Mouse (Mus musculus): ENCODE measurements at regions not wholly inside any gene's neighbourhood (a gene's known extent, or its start where the extent isn't known, plus 50 kb on each side); places are given as distances from the start of the nearest gene placed in this dataset.
A peak's percentile ranks its signal among the peaks of the same experiment; 100 is the strongest.

DNA sequence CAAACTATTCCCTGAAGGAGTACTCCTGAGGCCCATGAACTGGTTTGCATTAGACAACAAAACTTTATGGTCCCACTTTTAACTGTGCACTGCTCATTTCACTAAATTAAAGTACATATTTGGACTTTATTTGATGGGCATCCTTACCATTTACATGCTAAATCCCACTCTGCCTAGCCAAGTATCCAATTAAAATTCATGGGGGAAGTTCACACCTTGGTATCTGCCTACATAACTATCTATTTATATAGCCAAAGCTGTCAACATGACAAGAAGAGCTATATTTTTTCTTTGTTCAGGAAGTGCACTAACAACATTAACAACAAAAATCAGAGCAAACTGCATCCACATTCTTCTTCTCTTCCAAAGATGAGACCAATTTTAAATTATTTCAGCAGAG lies 317.7 kb upstream of the Nwd2 start:
- Histone ChIP-seq H3K9ac (no peak overlapping the region), H3K27ac (no peak overlapping the region), H3K36me3 (no peaks in the 10 kb centered on the region), H3K4me2 (replicated peaks) (no peak overlapping the region), H3K27me3 (replicated peaks) (no peaks in the 10 kb centered on the region), H3K4me3 (no peak overlapping the region), H3K4me1 (no peaks in the 10 kb centered on the region), H3K9me3 (no peaks in the 10 kb centered on the region)
- ATAC-seq (ENCODE audit: low FRiP score, low read depth): no peak

DNA sequence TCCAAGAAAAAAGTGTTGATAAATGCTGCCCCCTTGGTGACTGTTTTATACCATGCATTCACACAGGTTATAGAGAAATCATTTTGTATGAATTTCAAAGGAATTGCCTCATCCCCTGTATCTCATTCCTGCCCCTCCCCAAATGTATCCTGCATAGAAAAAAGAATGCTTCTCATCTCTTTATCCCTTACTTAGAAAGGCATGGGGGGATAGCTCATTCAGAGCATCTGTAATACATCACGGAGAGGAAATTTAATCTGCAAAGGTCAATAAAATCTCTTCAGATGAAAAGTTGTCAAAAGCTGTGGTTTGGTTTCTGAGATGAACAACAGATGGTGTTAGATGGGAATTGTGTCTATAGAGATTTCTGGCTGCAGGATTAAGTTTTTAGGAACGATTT lies 297.8 kb upstream of the Nwd2 start:
- no peak overlapping the region for H3K27ac ChIP-seq
- no peak overlapping the region for H3K9ac ChIP-seq
- WGBS: 84% methylated on average over 2 of the region's 2 CpGs
- H3K4me1 ChIP-seq: no peaks in the 10 kb centered on the region
- no peak overlapping the region for H3K4me2 ChIP-seq (replicated peaks)
- H3K27me3 ChIP-seq (replicated peaks): no peaks in the 10 kb centered on the region
- no peak overlapping the region for H3K4me3 ChIP-seq
- no peaks in the 10 kb centered on the region for H3K36me3 ChIP-seq
- no peaks in the 10 kb centered on the region for H3K9me3 ChIP-seq
- ATAC-seq (ENCODE audit: low FRiP score, low read depth): no peak

DNA sequence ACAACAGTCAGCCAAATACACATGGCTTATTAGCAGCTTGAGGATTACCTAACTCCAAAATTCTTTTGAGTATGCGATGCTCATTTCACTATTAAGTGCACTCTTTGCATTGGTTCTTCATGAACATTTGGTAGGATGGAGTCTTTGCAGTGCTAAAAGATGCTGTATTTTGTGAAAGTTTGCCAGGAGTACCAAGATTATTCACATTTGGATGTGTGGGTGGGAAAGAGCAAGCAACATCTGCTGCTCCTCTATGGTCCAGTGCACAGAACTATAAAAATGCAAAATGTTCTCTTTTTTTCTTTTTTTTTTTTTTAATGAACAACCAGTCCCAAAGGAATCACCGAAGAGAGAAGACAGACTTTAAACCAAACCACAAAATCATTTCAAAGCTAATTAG lies 256.9 kb upstream of the Nwd2 start:
- H3K4me3 ChIP-seq: no peak overlapping the region
- H3K27ac ChIP-seq: no peak overlapping the region
- H3K36me3 ChIP-seq: no peaks in the 10 kb centered on the region
- no peak overlapping the region for H3K9ac ChIP-seq
- ATAC-seq (ENCODE audit: low FRiP score, low read depth): no peak
- no peak overlapping the region for H3K4me2 ChIP-seq (replicated peaks)
- H3K27me3 ChIP-seq (replicated peaks): no peaks in the 10 kb centered on the region
- H3K4me1 ChIP-seq: no peaks in the 10 kb centered on the region
- 86% methylated on average over 2 of the region's 2 CpGs for WGBS
- no peaks in the 10 kb centered on the region for H3K9me3 ChIP-seq

DNA sequence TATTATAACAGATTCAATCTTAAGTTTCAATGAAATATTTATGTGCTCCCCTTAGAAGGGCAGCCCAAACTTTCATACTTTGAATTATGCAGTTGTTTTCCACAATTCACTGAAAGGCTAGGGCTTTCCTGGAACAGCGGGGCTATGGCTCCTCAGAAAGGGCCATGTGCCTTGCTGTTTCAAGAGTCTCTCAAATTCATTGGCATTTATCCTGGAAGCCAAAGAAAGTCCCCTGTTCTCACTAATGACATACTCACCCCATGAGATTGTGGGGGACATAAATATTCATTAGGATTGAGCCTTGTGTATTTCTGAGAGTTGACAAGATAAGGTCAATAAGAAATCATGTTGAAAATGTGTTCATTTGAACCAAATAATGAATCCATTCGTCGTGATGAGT lies 250.9 kb upstream of the Nwd2 start:
- Histone ChIP-seq H3K4me1 (no peaks in the 10 kb centered on the region), H3K36me3 (no peaks in the 10 kb centered on the region), H3K4me3 (no peak overlapping the region), H3K9me3 (no peaks in the 10 kb centered on the region), H3K4me2 (replicated peaks) (no peak overlapping the region), H3K27ac (no peak overlapping the region), H3K27me3 (replicated peaks) (no peaks in the 10 kb centered on the region), H3K9ac (no peak overlapping the region)
- no peak for ATAC-seq (ENCODE audit: low FRiP score, low read depth)
- WGBS: 64% methylated on average over 3 of the region's 3 CpGs

DNA sequence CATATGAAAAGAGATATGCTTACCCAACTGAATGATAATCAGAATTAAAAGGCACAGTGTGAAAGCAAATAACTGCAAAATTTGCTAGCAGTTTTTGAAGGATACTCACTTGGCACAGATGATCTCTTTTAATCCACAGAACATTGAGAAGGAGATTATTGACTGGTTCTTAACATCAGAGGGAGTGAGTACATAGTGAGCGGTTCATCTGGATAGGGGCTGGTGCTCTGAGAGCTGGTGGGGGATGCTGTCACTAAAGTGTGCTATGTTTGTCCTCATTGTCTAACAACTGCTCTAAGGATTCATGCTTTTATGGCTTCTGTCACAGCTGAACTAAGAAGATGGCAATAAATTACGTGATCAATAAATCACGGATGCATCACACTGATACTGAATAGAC lies 218.7 kb upstream of the Nwd2 start:
- no peak overlapping the region for H3K27ac ChIP-seq
- no peaks in the 10 kb centered on the region for H3K4me1 ChIP-seq
- no peaks in the 10 kb centered on the region for H3K27me3 ChIP-seq (replicated peaks)
- ATAC-seq (ENCODE audit: low FRiP score, low read depth): 0 out of 2 replicates have a peak, but pooled peaks have one; percentile 29
- H3K9me3 ChIP-seq: no peaks in the 10 kb centered on the region
- no peak overlapping the region for H3K4me2 ChIP-seq (replicated peaks)
- no peak overlapping the region for H3K4me3 ChIP-seq
- WGBS: 56% methylated on average over 3 of the region's 3 CpGs
- H3K9ac ChIP-seq: no peak overlapping the region
- no peaks in the 10 kb centered on the region for H3K36me3 ChIP-seq

DNA sequence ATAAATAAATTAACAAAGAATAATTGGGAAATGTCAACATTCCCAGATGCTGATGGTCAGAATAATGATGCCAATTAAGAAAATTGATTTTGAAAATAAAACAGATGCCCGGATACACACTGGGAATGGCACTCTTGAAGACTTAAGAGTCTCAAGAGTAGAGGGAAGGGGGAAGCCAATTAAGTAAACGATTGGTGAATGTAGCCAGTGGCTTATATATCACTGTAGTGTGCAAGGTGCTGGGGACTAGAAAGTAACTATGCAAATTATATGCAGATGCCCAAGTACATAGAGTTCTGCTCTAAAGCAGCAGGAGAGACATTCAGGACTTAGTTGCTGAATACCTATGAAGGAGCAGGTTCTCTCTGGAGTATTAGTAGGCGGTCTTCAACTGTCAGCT lies 204.5 kb upstream of the Nwd2 start:
- peak; percentile 75 for ATAC-seq (ENCODE audit: low FRiP score, low read depth)
- H3K9ac ChIP-seq: no peak overlapping the region
- no peak overlapping the region for H3K27ac ChIP-seq
- H3K36me3 ChIP-seq: no peaks in the 10 kb centered on the region
- H3K27me3 ChIP-seq (replicated peaks): no peaks in the 10 kb centered on the region
- no peak overlapping the region for H3K4me2 ChIP-seq (replicated peaks)
- WGBS: 68% methylated on average over 3 of the region's 3 CpGs
- H3K9me3 ChIP-seq: no peaks in the 10 kb centered on the region
- H3K4me1 ChIP-seq: no peaks in the 10 kb centered on the region
- no peak overlapping the region for H3K4me3 ChIP-seq

DNA sequence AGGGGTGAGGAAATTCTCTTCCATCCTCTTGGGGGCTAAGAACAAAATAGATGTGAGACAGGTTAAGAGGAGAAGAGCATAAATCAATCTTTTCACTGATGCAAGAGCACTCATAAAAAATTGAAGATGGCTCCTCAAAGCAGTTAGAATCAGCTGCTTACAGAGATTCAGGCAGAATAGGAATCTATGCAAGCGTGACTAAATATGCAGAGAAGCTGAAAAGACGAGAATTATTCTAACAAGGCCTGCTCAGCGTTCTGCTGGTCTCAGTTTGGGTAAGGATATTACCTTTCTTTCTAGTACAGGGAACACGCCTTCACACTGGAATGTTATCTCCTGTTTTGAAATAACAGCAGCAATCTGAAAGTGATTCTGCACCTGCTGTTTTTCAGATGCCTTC lies 203.7 kb upstream of the Nwd2 start:
- H3K27me3 ChIP-seq (replicated peaks): no peaks in the 10 kb centered on the region
- H3K9ac ChIP-seq: no peak overlapping the region
- WGBS: 59% methylated on average over 4 of the region's 4 CpGs
- H3K9me3 ChIP-seq: no peaks in the 10 kb centered on the region
- no peak overlapping the region for H3K27ac ChIP-seq
- ATAC-seq (ENCODE audit: low FRiP score, low read depth): no peak
- no peaks in the 10 kb centered on the region for H3K4me1 ChIP-seq
- H3K36me3 ChIP-seq: no peaks in the 10 kb centered on the region
- no peak overlapping the region for H3K4me3 ChIP-seq
- H3K4me2 ChIP-seq (replicated peaks): no peak overlapping the region

DNA sequence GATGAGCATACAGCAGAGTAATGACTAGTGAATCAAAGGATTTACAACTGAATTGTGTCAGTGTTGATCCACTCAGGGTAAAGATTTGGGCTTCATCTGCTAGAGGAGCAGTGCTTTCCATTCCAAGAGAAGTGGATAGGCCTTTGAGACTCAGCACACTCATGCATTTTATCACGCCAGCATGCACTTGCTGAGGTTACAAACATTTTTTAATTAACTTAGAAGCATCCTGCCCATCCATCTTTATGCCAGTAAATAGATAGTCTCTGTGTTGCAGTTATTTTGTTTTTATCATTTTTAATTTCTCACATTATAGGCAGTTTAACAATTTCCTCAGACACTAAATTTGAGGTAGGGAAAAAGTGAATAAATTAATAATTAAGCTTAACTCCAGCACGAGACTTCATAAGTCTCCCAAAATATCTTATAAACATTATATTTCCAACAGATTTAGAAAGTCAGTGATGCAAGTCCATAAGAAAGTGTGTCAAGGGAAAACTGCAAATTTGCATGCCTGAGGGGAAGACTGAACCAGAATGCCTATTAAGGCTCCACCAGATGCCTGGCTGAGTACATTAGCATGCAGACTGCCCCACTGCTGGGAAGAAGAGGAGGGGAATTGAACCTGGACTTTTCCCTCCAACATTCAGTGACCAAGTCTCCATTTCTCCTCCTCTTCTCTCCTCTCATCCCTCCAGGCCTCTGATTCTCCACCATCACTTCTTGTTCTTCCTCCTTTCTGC lies 180.2 kb upstream of the Nwd2 start:
- H3K36me3 ChIP-seq: no peaks in the 10 kb centered on the region
- no peaks in the 10 kb centered on the region for H3K9me3 ChIP-seq
- H3K9ac ChIP-seq: no peak overlapping the region
- no peaks in the 10 kb centered on the region for H3K4me1 ChIP-seq
- H3K4me3 ChIP-seq: no peak overlapping the region
- no peaks in the 10 kb centered on the region for H3K27me3 ChIP-seq (replicated peaks)
- H3K27ac ChIP-seq: no peak overlapping the region
- ATAC-seq (ENCODE audit: low FRiP score, low read depth): no peak
- 76% methylated on average over 2 of the region's 2 CpGs for WGBS
- no peak overlapping the region for H3K4me2 ChIP-seq (replicated peaks)

DNA sequence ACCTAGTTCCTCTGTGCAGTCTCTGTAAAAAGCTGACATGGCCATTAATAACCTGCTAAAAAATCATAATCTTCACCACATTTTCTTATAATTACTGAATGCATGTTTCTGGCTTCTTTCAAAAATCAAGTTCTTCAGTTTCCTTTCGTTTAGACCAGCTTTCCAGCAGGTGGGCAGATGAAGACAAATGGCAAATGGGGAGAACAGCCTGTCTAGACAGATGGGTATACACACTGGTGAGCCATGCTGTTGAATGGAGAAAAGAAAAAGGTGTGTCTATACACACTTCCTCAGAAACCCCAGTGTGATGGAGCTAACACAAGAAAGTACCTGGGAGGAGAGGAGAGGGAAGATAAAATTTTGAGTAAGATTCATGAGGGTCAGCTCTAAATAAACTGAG lies 179.2 kb upstream of the Nwd2 start:
- Histone ChIP-seq H3K4me1 (no peaks in the 10 kb centered on the region), H3K9ac (no peak overlapping the region), H3K27me3 (replicated peaks) (no peaks in the 10 kb centered on the region), H3K4me2 (replicated peaks) (no peak overlapping the region), H3K27ac (no peak overlapping the region), H3K4me3 (no peak overlapping the region), H3K36me3 (no peaks in the 10 kb centered on the region), H3K9me3 (no peaks in the 10 kb centered on the region)
- 60% methylated on average over 1 of the region's 1 CpGs for WGBS
- ATAC-seq (ENCODE audit: low FRiP score, low read depth): no peak

DNA sequence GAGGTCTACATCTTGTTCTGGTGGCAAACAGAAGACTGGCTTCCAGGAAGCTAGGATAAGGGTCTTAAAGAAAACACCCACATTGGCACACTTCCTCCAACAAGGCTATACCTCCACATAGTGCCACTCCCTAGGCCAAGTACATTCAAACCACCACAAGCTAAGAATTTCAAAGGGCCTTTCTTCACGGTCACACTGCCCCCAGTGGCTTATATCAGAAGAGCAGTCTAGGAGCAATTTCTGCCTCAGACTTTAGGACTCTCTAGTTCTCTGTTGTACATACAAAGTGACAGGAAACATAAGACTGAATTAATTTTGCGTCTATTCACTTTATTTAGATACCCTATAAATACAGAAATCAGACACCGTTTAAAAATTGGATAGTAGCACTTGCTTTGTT lies 175.7 kb upstream of the Nwd2 start:
- no peak overlapping the region for H3K9ac ChIP-seq
- H3K4me3 ChIP-seq: no peak overlapping the region
- H3K36me3 ChIP-seq: no peaks in the 10 kb centered on the region
- H3K27ac ChIP-seq: no peak overlapping the region
- H3K9me3 ChIP-seq: no peaks in the 10 kb centered on the region
- H3K27me3 ChIP-seq (replicated peaks): no peaks in the 10 kb centered on the region
- 77% methylated on average over 3 of the region's 3 CpGs for WGBS
- H3K4me1 ChIP-seq: no peaks in the 10 kb centered on the region
- H3K4me2 ChIP-seq (replicated peaks): no peak overlapping the region
- ATAC-seq (ENCODE audit: low FRiP score, low read depth): no peak

DNA sequence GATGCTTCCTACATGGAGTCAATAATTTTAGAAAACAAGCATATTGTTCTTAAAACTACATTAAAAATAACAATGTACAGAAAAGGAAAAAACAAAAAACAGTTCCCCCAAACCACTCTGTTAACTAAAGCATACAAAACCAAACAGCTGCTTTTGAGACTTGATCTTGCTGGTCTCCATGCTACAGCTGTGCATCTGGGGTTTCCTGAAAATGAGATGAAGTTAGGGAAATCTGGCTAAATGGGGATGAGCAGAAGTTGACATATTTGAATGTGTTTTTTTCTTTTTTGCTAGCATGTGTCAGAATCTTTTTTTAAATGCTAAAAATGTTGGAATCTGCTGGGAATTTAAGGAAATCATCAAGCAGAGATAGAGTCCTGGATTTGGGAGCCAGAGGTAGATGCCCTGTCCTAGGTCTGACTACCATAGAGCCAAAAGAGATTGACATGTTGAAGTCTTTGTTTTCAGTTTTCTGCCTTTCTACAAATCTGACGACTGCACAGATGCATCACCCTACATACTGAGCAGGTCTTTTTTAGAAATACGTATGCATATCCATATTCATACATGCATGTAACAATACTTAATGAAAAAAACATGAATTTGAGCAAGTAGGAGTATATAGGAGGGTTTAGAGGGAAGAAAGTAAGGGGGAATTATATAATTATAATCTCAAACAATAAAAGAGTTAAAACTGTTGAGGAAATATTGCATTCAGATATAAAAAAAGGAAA lies 172.5 kb upstream of the Nwd2 start:
- Histone ChIP-seq H3K9ac (no peak overlapping the region), H3K4me2 (replicated peaks) (no peak overlapping the region), H3K27ac (no peak overlapping the region), H3K27me3 (replicated peaks) (no peaks in the 10 kb centered on the region), H3K4me1 (no peaks in the 10 kb centered on the region), H3K36me3 (no peaks in the 10 kb centered on the region), H3K9me3 (no peaks in the 10 kb centered on the region), H3K4me3 (no peak overlapping the region)
- ATAC-seq (ENCODE audit: low FRiP score, low read depth): no peak
- 87% methylated on average over 2 of the region's 2 CpGs for WGBS

DNA sequence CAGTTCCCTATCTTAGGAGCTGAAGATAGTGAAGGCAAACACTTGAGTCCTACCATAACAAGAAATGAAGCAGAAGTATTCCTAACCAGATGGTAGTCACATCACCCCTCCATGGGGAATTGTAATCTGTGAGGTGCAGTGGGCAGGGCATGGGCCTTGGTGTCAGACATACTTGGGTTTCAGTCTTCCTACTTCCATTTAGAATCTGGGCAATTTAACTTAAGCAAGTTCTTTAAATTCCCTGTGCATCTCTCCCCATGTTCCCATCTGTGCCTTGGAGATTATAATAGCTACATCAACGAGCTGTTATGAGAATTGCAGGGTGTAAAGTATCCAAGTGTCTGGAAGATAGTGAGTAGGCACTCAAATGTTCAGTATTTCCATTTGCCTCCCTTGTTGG lies 149.9 kb upstream of the Nwd2 start:
- Histone ChIP-seq H3K36me3 (no peaks in the 10 kb centered on the region), H3K4me2 (replicated peaks) (no peak overlapping the region), H3K27ac (no peak overlapping the region), H3K27me3 (replicated peaks) (no peaks in the 10 kb centered on the region), H3K4me1 (no peaks in the 10 kb centered on the region), H3K9ac (no peak overlapping the region), H3K4me3 (no peak overlapping the region), H3K9me3 (no peaks in the 10 kb centered on the region)
- ATAC-seq (ENCODE audit: low FRiP score, low read depth): no peak
- WGBS: 57% methylated on average over 1 of the region's 1 CpGs

Measured in neural tube, embryonic 12.5 days (tissue).